ENCODE assay signal across 21 mouse cellular contexts in genomic region chr1:59917401-59917800, GRCm38 (mm10). TPM values are rescaled to one million over a fixed set of nuclear protein-coding genes. Genes with fewer than 3 reads are reported as not detected.
DNase-seq lines count a peak whose midpoint lies in the region; ATAC-seq lines count a peak whose summit lies in the region.
"Had no signal": no experiment of that assay in that cellular context is flagged by ENCODE, and none has a peak within 500 bp of the region (broad histone marks: within the 10 kb centered on the region; RNA-seq: fewer than 3 reads in every experiment).

No protein-coding gene starts in this region.

- 91% methylated on average over 3 of the region's 3 CpGs for WGBS in embryonic facial prominence, embryonic 10.5 days

- H3K27ac ChIP-seq in embryonic facial prominence, embryonic 10.5 days (replicated peaks), result no peak overlapping the region
- H3K27ac ChIP-seq: forebrain, embryonic 12.5 days; midbrain, embryonic 15.5 days had no signal

- intact Hi-C loops in left cerebral cortex, postnatal 10 days (cut with DNase I), result no loop called here

- ATAC-seq in megakaryocyte, adult 5-6 weeks (ENCODE audit: poor library complexity, severe bottlenecking), result no peak
- ATAC-seq: lung, postnatal 0 days; midbrain, embryonic 15.5 days; Patski had no signal

- peaks cover 2% of the 10 kb centered on the region for H3K36me3 ChIP-seq in megakaryocyte, embryonic 14.5 days (replicated peaks; ENCODE audit: low read length)
- H3K36me3 ChIP-seq in splenic B cell, adult 2 months (ENCODE audit: control insufficient read depth, insufficient read depth, low read length, poor library complexity, severe bottlenecking), result no peaks in the 10 kb centered on the region
- H3K36me3 ChIP-seq in embryonic facial prominence, embryonic 10.5 days (replicated peaks), result no peaks in the 10 kb centered on the region
- H3K36me3 ChIP-seq: forebrain, embryonic 12.5 days; midbrain, embryonic 15.5 days had no signal

- peak; percentile 88 for DNase-seq in induced T-regulatory cell, adult 2 months (ENCODE audit: low read depth)
- DNase-seq in splenic B cell, adult 2 months (ENCODE audit: low read depth, low spot score), result peak; percentile 44
- DNase-seq in layer of hippocampus, adult 11-12 months (ENCODE audit: low spot score), result no peak
- DNase-seq in ovary, postnatal 14 days (ENCODE audit: low spot score), result no peak
- DNase-seq in embryonic facial prominence, embryonic 10.5 days (ENCODE audit: low spot score), result no peak
- no peak for DNase-seq in left cerebral cortex, postnatal 10 days (ENCODE audit: extremely low spot score in 1 of 2, low spot score in 2 of 2)
- DNase-seq: adrenal gland, postnatal 25 days; cerebellum, adult 11 months; cerebellum, postnatal 25 days; gastrocnemius, postnatal 10 days; kidney, adult 9 months; kidney, postnatal 4 days; liver; retina, postnatal 1 day; right cerebral cortex, postnatal 4 days had no signal

- H3K27me3 ChIP-seq in megakaryocyte, embryonic 14.5 days (replicated peaks), result no peaks in the 10 kb centered on the region
- H3K27me3 ChIP-seq in splenic B cell, adult 2 months (ENCODE audit: control insufficient read depth, insufficient read depth, low read length, poor library complexity, severe bottlenecking), result no peaks in the 10 kb centered on the region
- H3K27me3 ChIP-seq in embryonic facial prominence, embryonic 10.5 days (replicated peaks; ENCODE audit: low read depth, poor library complexity, severe bottlenecking), result no peaks in the 10 kb centered on the region
- H3K27me3 ChIP-seq: forebrain, embryonic 12.5 days; midbrain, embryonic 15.5 days; Patski had no signal

- H3K4me1 ChIP-seq in megakaryocyte, embryonic 14.5 days, result peaks cover 40% of the 10 kb centered on the region
- H3K4me1 ChIP-seq in embryonic facial prominence, embryonic 10.5 days, result peaks cover 19% of the 10 kb centered on the region

- peak overlapping the region; percentile 33 for H3K4me3 ChIP-seq in megakaryocyte, embryonic 14.5 days (replicated peaks)
- H3K4me3 ChIP-seq in embryonic facial prominence, embryonic 10.5 days, result no peak overlapping the region
- H3K4me3 ChIP-seq: forebrain, embryonic 12.5 days; midbrain, embryonic 15.5 days had no signal

- H3K9me3 ChIP-seq in megakaryocyte, embryonic 14.5 days, result no peaks in the 10 kb centered on the region; the same call in 1 of the 2 replicates
- no peaks in the 10 kb centered on the region for H3K9me3 ChIP-seq in embryonic facial prominence, embryonic 10.5 days
- H3K9me3 ChIP-seq: forebrain, embryonic 12.5 days; midbrain, embryonic 15.5 days had no signal

RNA-seq across cellular contexts. Expression of gene Fam117b, which starts 4.6 kb away (rescaled TPM):
- polyA plus RNA-seq in megakaryocyte, embryonic 14.5 days (2012; ENCODE audit: insufficient read depth, low replicate concordance), result 4.0 and 4.5 TPM in 2 replicates
- total RNA-seq in megakaryocyte, adult 5-6 weeks (2015), result 40.4 and 43.9 TPM in 2 replicates
- 40.7 and 48.4 TPM in 2 replicates for total RNA-seq in megakaryocyte, adult 5-6 weeks (2017)
- 11.2 and 11.5 TPM in 2 replicates for polyA plus RNA-seq in embryonic facial prominence, embryonic 10.5 days (2016; fragmentation: Nextera tagmentation; extraction: Ambion mirVana)
- 10 to 100 TPM; 59.0 to 59.5 TPM for total RNA-seq in left cerebral cortex, postnatal 10 days (2021)

Comparison
In these comparisons a context has a peak if more than half of its experiments do, and no peak if none do; other contexts are left out.
1. DNase-seq: peak in induced T-regulatory cell, adult 2 months (single experiment) and splenic B cell, adult 2 months (single experiment); none in layer of hippocampus, adult 11-12 months (single experiment), ovary, postnatal 14 days (single experiment), embryonic facial prominence, embryonic 10.5 days (single experiment) and left cerebral cortex, postnatal 10 days (0 of 2).